Mouse (Mus musculus) kidney, adult 2 months (tissue): ENCODE measurements around the gene Tmbim1.

Experiments
- CTCF ChIP-seq: fragments of 200-500 bp; conservative IDR thresholded peaks from 2 replicates; pipeline ENCODE4 v1.5.1; 2011; ENCODE audit warnings: low read depth, mild to moderate bottlenecking, control low read depth, low read length, moderate library complexity, mixed read lengths; ENCODE audit not compliant: insufficient read depth, insufficient read length
- POLR2A ChIP-seq: fragments of 200-500 bp; IDR thresholded peaks from one replicate; pipeline ENCODE4 v1.6.1; 2011; ENCODE audit warnings: low read depth, low read length, control low read depth

- TF ChIP-seq CTCF (no peak), POLR2A (no peak)
These were observed 4.3 kb upstream of the Tmbim1 start for GRCm38 (mm10) chr1:74309767-74310166.
